Mouse (Mus musculus): ENCODE measurements around the gene Myadm.

The Myadm gene

DNA sequence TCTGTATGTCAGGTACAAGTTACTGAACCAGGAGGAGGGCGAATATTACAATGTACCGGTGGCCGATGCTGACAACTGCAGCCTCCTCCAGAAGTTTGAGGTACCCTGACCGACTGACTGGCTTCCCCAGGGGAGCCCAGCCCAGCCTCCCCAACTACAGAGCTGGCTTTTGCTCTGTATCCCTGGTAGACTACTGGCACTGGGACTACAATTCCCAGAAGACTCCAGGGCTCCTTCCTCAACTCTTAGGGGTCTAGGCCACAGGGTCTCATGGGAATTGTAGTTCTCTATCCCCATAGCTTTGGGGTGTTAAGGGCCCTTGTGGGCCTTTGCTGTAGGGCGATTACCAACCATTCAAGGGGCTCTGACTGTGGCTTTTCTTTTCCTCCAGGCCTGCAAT is 25.2 kb downstream of the Myadm start:
- DNase-seq (ENCODE audit: extremely low spot score, low spot score) = no peak

DNA sequence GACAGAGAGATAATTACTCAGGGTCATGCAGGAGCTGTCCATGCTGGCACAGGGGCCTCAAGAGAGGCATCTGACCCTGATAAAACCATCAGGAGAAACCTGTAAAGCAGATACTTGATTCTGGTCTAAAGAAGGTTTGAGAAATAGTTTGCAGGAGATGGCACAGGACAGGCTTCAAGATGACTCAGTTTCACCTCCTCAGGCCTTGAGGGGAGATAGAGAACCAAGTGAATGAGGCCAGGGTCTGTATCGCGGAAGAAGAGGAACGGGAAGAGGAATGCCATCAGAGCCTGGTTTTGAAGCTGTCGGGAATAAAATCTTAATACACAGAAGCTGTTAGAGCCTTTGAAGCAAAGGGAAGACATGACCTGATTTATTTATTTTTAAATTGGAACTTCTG is 28.8 kb downstream of the Myadm start:
- DNase-seq (ENCODE audit: extremely low spot score, low spot score) = no peak

DNA sequence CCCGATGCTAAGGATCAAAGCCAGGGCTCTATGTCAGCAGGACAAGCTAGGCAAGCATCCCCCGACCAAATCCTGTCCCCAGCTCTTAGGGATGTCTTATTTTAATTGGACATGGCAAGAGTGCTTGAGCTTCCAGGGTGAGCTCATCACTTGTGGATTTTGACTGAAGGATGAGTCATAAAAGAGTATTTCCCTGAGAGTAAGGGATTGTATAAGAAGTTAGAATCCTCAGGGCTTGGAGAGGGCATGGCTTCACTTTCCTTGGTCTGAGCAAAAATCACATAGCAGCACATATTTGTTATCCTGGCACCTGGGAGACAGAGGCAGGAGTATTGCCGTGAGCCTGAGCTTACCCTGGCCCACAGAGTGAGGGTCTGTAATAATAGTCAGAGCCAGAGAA is 32.0 kb downstream of the Myadm start:
- DNase-seq (ENCODE audit: extremely low spot score, low spot score) = no peak

GRCm38 (mm10) chr7:3323826-3324225 is 34.9 kb downstream of the Myadm start:
- no peak for DNase-seq (ENCODE audit: extremely low spot score, low spot score)

DNA sequence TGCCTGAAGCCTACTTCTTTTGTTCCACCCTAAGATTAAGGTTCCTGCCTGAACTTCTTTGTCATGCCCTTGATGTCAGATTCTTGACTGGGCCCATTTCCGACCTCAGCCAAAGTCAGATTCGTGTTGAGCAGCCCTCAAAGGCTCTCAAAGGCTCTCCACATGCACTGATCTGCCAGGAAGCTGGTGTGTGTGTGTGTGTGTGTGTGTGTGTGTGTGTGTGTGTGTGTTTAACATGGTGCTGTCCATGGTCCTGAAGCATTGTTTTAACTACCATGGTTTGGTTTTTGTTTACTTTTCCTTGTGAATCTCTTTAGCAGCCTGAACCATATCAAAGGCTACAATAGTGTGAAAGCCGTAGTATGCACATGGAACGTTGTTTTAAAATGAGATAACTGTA is 39.1 kb downstream of the Myadm start:
- DNase-seq (ENCODE audit: extremely low spot score, low spot score) = no peak

GRCm38 (mm10) chr7:3329776-3330546 is 41.1 kb downstream of the Myadm start:
- DNase-seq (ENCODE audit: extremely low spot score, low spot score) = peak; percentile 81

GRCm38 (mm10) chr7:3331171-3331570 is 42.3 kb downstream of the Myadm start:
- no peak for DNase-seq (ENCODE audit: extremely low spot score, low spot score)

DNA sequence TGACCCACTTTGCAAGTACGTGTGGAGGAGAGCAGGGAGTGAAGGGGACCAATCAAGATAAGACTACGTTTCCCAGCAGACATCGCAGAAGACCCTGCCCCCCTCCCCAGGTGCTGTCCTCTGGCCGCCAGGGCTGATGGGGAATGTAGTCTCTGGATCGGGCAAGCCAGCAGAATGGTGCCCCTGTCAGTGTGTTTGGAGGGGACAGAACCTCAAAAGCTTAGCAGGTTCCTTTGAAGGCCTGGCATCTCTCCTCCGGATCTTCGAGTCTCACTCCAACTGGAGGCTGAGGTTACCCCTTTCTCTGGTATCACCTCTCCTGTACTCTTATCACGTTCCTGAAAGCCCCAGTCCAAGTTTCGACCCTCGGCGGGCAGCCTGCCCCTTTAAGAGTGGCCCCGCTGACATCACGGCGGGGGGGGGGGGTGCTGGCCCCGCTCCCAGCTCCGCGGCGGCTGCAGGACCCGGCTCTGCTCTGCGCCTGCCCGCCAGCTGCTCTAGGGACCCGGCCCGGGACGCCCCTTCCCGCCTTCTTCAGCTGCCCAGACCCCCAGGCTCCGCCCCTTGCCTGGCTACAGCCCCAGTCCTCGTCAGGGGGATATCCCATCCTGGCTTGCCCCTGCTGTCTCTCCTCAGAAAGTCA is 42.8 kb downstream of the Myadm start:
- DNase-seq (ENCODE audit: extremely low spot score, low spot score) = peak; percentile 85

DNA sequence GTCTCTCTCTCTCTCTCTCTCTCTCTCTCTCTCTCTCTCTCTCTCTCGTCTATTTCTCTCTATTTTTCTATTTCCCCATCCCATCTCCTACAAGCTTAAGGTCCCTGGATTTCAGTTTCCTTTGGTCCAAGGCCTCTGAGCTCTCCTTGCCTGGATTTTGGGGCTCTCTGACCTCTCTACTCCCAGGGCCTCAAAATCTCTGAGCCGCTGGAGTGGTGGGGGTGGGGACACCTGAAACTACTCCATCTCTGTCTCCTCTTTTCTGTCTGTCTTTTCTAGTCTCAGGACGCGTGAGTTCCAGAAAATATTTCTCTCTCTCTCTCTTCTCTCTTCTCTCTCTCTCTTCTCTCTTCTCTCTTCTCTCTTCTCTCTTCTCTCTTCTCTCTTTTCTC is 43.3 kb downstream of the Myadm start:
- no peak for DNase-seq (ENCODE audit: extremely low spot score, low spot score)

GRCm38 (mm10) chr7:3332619-3333521 is 44.0 kb downstream of the Myadm start, which contains the start of gene Cacng7:
Gene Cacng7 (plus strand): TSS chr7:3332955.
- peak; percentile 88 for DNase-seq (ENCODE audit: extremely low spot score, low spot score)

GRCm38 (mm10) chr7:3333542-3333941 is 44.7 kb downstream of the Myadm start:
- no peak for DNase-seq (ENCODE audit: extremely low spot score, low spot score)

GRCm38 (mm10) chr7:3336412-3336811 is 47.5 kb downstream of the Myadm start:
- no peak for DNase-seq (ENCODE audit: extremely low spot score, low spot score)

- DNase-seq (ENCODE audit: extremely low spot score, low spot score) = no peak
Measured at GRCm38 (mm10) chr7:3338286-3338935, 49.5 kb downstream of the Myadm start.

DNA sequence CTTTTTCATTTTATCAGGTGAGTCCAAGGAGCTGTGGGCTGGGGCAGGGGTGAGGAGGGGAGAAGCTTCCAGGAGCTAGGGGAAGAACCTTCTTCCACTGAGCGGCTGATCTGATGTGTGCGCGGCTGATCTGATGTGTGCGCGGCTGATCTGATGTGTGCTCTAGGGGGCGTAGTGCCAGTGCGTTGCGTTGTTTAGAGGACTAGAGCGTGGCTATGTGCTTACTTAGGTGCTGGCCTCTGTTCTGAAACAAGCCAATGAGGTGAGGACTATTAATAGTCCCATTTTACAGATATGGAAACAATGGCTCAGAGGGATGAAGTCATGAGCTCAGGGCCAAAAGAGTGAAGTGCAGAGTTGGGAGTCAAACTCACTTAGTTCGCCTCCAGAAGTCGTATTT is 50.1 kb downstream of the Myadm start:
- no peak for DNase-seq (ENCODE audit: extremely low spot score, low spot score)

GRCm38 (mm10) chr7:3343861-3344260 is 55.0 kb downstream of the Myadm start:
- DNase-seq (ENCODE audit: extremely low spot score, low spot score) = no peak

GRCm38 (mm10) chr7:3345301-3345700 is 56.4 kb downstream of the Myadm start:
- no peak for DNase-seq (ENCODE audit: extremely low spot score, low spot score)

DNA sequence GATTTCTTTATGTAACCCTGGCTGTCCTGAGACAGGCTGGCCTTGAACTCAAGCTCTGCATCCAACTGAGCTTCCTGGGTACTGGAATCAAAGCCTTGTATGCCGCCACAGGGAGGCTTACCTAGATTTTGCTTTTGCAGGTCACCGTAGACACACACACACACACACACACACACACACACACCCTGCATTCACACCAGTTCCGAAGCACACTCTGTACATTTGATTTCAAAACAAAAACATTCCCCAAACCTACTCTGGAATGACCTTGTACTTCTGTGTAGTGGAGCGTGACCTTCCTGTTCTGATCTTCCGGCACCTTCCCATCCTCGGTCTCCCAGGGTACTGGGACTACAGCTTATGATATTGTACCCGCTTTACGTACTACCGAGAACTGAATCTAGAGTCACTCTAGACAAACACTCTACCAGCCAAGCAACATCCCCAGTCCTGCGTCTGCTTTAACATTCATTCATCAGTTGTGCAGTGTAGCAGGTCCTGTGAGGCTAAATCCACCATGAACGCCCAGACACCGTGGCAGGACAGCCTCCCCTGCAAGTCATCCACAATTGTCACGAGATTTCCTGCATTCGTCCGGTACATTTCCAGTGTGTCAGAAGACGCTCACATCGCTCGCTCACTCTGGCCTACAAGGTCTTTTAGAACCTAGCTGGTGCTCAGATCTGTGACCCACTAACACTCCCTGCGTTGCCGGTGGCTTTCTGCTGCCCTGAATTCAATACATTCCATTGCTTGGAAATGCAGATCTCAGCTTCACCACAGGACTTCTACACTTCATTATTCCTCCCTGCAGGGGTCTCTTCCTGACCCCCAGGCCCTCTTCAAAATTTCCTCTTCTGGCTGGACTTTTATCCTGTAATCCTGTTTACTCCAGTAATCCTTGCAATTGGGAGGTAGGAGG is 58.7 kb downstream of the Myadm start:
- no peak for DNase-seq (ENCODE audit: extremely low spot score, low spot score)

- no peak for DNase-seq (ENCODE audit: extremely low spot score, low spot score)
Measured at GRCm38 (mm10) chr7:3348326-3348725, 59.4 kb downstream of the Myadm start.

DNA sequence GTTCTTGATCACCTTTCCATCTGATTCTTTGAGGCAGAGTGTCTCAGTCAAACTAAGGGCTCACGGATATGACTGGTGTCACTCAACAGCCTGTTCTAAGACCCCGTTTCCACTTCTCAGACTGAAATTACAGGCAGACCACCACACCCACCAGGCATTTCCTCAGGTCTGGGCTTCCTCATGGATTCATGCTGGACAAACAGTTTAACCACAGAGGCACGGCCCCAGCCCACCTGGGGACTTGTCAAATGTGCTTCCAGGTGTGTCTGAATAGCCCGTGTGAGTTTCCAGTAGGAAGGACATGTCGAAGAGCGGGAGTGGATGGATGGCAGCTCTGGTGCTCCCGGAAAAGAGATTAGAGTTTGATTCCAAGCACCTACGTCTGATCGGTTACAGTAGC is 60.9 kb downstream of the Myadm start:
- DNase-seq (ENCODE audit: extremely low spot score, low spot score) = no peak

Data from neural tube, embryonic 10.5 days (tissue).